Mouse (Mus musculus) heart, embryonic 12.5 days (tissue): ENCODE measurements around the gene Ubxn11. TPM values are rescaled to one million over a fixed set of nuclear protein-coding genes. Genes with fewer than 3 reads are reported as not detected.
A peak's percentile ranks its signal among the peaks of the same experiment; 100 is the strongest.

Experiments
- ATAC-seq: fragments of 200-750 bp; cut with Nextera tagmentation; 2 replicates; pipeline ENCODE4 v1.8.0; 2017; ENCODE audit warnings: moderate TSS enrichment, moderate library complexity; ENCODE audit not compliant: insufficient number of reproducible peaks, low FRiP score
- H3K27ac ChIP-seq: fragments of 300-500 bp; sonication (generic); 2 replicates; pipeline ENCODE4 v1.5.1; 2016; ENCODE audit warnings: mild to moderate bottlenecking, moderate library complexity; ENCODE audit not compliant: poor library complexity, severe bottlenecking
- H3K27me3 ChIP-seq: fragments of 300-500 bp; sonication (generic); replicated peaks from 2 replicates; pipeline ENCODE4 v1.6.1; 2016; ENCODE audit warnings: mild to moderate bottlenecking, moderate library complexity
- H3K36me3 ChIP-seq: fragments of 300-500 bp; sonication (generic); 2 replicates; pipeline ENCODE4 v1.6.1; 2016; ENCODE audit warnings: mild to moderate bottlenecking, moderate library complexity
- H3K4me1 ChIP-seq: fragments of 300-500 bp; sonication (generic); replicated peaks from 2 replicates; pipeline ENCODE4 v1.6.1; 2016; ENCODE audit warnings: mild to moderate bottlenecking
- H3K4me2 ChIP-seq: fragments of 300-500 bp; sonication (generic); 2 replicates; pipeline ENCODE4 v1.6.1; 2016; ENCODE audit warnings: mild to moderate bottlenecking, moderate library complexity
- H3K4me3 ChIP-seq: fragments of 300-500 bp; sonication (generic); 2 replicates; pipeline ENCODE4 v1.5.1; 2016; ENCODE audit warnings: mild to moderate bottlenecking
- H3K9ac ChIP-seq: fragments of 300-500 bp; sonication (generic); 2 replicates; pipeline ENCODE4 v1.6.1; 2016; ENCODE audit warnings: mild to moderate bottlenecking, moderate library complexity
- H3K9me3 ChIP-seq: fragments of 300-500 bp; sonication (generic); replicated peaks from 2 replicates; pipeline ENCODE4 v1.6.1; 2016; ENCODE audit warnings: mild to moderate bottlenecking, moderate library complexity
- WGBS: fragments of 180-500 bp; shearing (Covaris S2); methylation state at CpG from one replicate; pipeline ENCODE4 v1.1.7; 2016; 5-methylcytosine and 5-hydroxymethylcytosine counted together
- polyA plus RNA-seq: library from polyadenylated mRNA; unstranded; fragments of >200 nt; fragmentation: Nextera tagmentation; extraction: Ambion mirVana; gene quantifications from 2 replicates; pipeline ENCODE4 v1.2.1, GENCODE M21; 2016

The Ubxn11 gene
- polyA plus RNA-seq, 1 experiment from 2014 or later = 2.7 TPM

DNA sequence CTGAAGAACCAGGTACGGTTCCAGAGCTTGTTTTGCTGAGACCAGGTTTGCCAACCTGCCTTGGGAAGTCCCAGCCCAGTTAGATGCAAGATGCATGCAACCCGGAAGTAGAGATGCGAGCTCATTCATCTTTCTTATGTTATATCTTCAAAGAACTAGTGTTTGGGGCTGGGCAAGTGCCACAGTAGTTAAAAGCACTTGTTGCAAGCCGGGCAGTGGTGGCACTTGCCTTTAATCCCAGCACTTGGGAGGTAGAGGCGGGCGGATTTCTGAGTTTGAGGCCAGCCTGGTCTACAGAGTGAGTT lies 11.2 kb upstream of the Ubxn11 start:
- no peak overlapping the region for H3K4me3 ChIP-seq
- no peak for ATAC-seq
- 84% methylated on average over 6 of the region's 6 CpGs for WGBS
- H3K9ac ChIP-seq = no peak overlapping the region
- H3K27me3 ChIP-seq = no peaks in the 10 kb centered on the region
- H3K27ac ChIP-seq = no peak overlapping the region
- no peaks in the 10 kb centered on the region for H3K36me3 ChIP-seq
- no peak overlapping the region for H3K4me2 ChIP-seq
- no peaks in the 10 kb centered on the region for H3K9me3 ChIP-seq
- H3K4me1 ChIP-seq = no peaks in the 10 kb centered on the region

DNA sequence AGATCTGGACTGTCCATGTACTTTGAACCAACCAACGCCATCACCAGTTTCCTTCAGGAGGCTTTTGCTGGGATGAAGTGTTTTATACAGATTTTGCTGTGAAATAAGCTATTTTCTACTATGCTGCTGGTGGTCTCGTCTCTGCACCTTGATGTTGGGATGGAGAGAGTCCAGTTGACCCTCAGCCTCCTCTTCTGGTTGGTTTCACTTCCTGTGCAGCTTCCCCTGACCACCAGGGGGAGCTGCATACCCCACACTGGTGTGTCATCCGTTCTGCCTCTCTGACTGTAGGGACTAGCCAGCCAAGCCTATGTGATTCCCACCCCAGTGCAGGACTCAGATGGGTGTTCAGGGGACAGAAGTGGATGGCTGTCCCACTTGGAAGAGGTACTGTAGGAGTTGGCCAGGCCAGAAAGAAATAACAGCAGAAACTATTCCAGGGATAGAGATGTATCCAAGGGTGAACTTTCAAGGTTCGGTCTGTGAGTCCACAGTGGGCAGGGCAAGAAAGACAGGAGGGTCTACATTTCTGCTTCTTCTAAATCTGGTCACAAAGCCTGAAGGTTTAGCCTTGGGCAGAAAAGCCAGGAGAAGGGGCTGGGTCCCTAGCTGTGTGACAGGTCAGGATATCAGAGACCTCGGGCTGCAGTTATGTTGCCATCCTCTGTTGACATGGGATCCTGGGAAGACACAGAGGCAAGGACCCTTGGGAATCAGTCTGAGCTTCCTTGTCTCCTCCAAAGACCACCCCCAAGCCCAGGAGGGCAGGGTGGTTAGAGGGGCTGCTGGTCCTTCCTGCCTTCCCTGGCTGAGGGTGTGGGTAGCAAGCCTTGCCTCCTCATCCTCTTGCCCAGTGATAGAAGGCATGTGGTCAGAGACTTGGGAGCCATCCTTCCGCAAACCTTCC lies 9.7 kb upstream of the Ubxn11 start:
- Histone ChIP-seq H3K4me3 (no peak overlapping the region), H3K36me3 (no peaks in the 10 kb centered on the region), H3K4me2 (no peak overlapping the region), H3K4me1 (no peaks in the 10 kb centered on the region), H3K9me3 (no peaks in the 10 kb centered on the region), H3K9ac (no peak overlapping the region; the same call in 1 of the 2 replicates), H3K27ac (no peak overlapping the region), H3K27me3 (no peaks in the 10 kb centered on the region)
- no peak for ATAC-seq
- 71% methylated on average over 6 of the region's 6 CpGs for WGBS

DNA sequence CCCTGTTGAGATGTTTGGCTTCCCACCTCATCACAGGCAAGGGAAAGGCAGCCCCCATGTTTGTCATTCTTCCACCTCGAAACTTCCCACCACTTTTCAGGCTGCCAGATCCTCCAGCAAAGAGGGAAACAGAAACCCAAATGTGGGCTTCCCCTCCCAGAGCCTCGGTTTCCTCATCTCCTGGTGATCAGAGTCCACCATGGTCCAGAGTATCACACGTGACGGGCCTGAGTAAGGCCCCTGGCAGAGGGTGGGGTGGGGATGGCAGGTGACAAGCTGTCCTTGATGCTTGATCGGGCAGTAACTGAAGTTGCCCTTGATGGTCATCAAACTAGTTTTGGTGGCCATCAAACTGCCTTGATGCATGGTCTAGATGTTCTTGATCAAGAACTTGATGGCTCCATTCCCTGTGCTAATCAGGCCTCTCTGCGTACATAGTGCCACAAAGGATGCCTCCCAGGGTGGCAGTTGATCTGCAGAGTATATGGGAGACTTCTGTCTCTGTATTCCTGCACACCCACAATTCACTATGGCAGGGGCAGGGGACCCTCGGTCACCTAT lies 8.3 kb upstream of the Ubxn11 start:
- Histone ChIP-seq H3K4me3 (no peak overlapping the region), H3K9me3 (no peaks in the 10 kb centered on the region), H3K27ac (no peak overlapping the region), H3K4me2 (no peak overlapping the region), H3K27me3 (no peaks in the 10 kb centered on the region), H3K36me3 (no peaks in the 10 kb centered on the region), H3K4me1 (peaks cover 6% of the 10 kb centered on the region; the same call in 1 of the 2 replicates), H3K9ac (no peak overlapping the region)
- no peak for ATAC-seq
- 81% methylated on average over 7 of the region's 7 CpGs for WGBS

DNA sequence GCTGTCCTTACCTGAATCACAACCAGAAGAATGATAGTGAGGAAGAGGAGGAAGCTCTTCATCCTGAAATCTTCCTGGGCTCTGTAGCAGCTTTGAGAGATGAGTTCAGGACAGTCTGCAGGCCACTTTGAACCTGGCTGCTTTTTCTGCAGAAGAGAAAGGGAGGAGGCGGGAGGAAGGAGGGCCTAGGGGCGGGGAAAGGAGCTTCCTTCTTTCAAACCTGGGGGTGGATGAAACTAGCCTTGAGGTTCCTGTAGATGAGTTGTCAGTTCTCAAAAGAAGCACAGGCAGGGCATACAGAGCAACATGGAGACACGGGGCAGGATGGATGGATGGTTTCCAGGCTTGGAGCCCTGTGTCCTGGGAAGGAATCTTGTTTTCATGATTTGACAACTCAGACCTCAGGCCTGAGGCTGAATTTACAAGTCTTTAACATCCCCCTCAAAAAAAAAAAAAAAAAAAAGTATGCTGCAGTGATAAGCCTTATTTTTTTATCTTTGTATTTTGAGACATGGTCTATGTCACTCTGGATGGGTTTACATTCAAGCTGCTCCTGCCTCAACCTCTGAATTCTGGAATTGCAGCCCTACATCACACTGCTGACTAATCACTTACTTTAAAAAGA lies 7.3 kb upstream of the Ubxn11 start, which contains the start of gene Cd52:
Gene Cd52 (minus strand): TSS at position 160 of the 625 bp plus-strand sequence.
- no peak within 1 kb of the TSS for H3K4me3 ChIP-seq
- no peaks in the 10 kb centered on the region for H3K27me3 ChIP-seq
- H3K4me1 ChIP-seq = peaks cover 6% of the 10 kb centered on the region; the same call in 1 of the 2 replicates
- no peak within 1 kb of the TSS for H3K9ac ChIP-seq
- H3K27ac ChIP-seq = no peak within 1 kb of the TSS
- H3K4me2 ChIP-seq = no peak within 1 kb of the TSS
- no peaks in the 10 kb centered on the region for H3K36me3 ChIP-seq
- no peaks in the 10 kb centered on the region for H3K9me3 ChIP-seq
- WGBS = 59% methylated on average over 3 of the region's 3 CpGs
- no peak for ATAC-seq

DNA sequence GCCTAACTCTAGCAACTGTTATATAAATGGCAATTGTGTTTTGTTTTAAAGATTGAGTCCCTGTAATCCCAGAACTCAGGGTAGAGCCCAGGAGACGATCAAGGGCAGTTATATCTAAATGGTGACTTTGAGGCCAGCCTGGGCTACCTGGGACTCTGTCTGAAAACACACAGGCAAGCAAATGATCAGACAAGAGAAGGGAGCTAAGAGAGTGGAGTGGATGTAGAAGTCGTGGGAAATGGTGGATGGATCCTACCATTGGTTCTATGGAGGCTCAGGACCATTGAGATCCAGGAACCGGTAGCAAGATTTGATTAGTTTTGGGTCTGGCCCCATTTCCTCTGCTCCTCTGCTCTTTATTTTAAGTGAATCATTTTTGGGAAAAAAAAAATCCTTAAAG lies 6.2 kb upstream of the Ubxn11 start:
- H3K27ac ChIP-seq = no peak overlapping the region
- no peaks in the 10 kb centered on the region for H3K9me3 ChIP-seq
- no peak overlapping the region for H3K4me3 ChIP-seq
- peaks cover 6% of the 10 kb centered on the region; the same call in 1 of the 2 replicates for H3K4me1 ChIP-seq
- 85% methylated on average over 3 of the region's 3 CpGs for WGBS
- no peak overlapping the region for H3K9ac ChIP-seq
- H3K27me3 ChIP-seq = no peaks in the 10 kb centered on the region
- no peak for ATAC-seq
- no peaks in the 10 kb centered on the region for H3K36me3 ChIP-seq
- no peak overlapping the region for H3K4me2 ChIP-seq

DNA sequence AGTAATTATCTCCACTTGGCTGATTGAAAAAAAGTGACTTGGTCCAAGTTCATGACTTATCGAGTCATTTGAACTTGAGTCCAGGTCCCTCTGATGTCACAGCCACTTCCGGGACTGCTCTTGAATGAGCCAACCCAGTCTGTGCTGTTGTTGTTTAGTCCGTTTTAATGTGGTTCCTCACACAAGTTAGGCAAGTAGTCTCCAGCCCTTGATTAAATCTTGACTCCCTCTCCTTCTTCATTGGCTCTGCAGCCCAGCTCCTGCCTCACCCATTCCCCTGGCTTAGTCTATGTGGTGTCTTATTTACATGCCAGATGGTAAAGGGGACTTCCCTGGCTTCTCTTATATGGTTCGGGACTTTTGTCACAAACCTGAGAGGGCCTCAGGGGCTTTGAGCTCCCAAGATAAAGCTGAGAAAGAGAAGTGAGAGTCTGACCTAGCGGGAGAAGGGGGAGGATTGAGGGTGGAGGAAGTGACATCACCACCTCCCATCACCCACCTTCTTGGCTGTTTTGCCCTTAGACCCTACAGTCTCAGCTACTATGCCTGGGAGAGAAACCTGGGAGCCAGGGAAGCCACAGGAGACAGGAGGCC lies 5.3 kb upstream of the Ubxn11 start:
- WGBS = 60% methylated on average over 5 of the region's 5 CpGs
- Histone ChIP-seq H3K4me3 (no peak overlapping the region), H3K9me3 (no peaks in the 10 kb centered on the region), H3K4me2 (no peak overlapping the region), H3K27ac (no peak overlapping the region), H3K36me3 (no peaks in the 10 kb centered on the region), H3K9ac (no peak overlapping the region), H3K4me1 (peaks cover 6% of the 10 kb centered on the region; the same call in 1 of the 2 replicates), H3K27me3 (no peaks in the 10 kb centered on the region)
- ATAC-seq = no peak

DNA sequence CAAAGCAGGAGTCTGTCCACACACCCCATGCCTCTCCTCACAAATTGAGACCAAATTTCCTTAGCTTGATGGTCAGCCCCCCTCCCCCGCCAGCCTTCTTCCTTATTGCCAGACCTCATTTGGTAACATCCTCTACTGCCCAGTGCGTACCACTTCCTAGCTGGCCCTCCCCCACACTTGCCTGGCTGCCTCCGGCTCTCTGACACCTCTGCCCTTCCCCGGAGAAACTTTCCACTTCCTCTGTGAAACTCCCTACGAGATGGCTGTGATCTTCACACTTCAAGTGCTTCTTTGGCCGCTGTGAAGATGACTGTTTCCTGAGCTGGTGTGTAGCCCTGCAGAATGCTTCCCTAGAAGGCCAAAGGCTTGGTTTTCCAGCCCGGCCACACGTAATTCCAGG lies 3.7 kb upstream of the Ubxn11 start:
- Histone ChIP-seq H3K9me3 (no peaks in the 10 kb centered on the region), H3K4me3 (no peak overlapping the region), H3K27ac (no peak overlapping the region), H3K4me2 (no peak overlapping the region), H3K9ac (no peak overlapping the region), H3K36me3 (no peaks in the 10 kb centered on the region), H3K27me3 (no peaks in the 10 kb centered on the region), H3K4me1 (peaks cover 12% of the 10 kb centered on the region; the same call in 1 of the 2 replicates)
- WGBS = 37% methylated on average over 8 of the region's 8 CpGs
- ATAC-seq = no peak

DNA sequence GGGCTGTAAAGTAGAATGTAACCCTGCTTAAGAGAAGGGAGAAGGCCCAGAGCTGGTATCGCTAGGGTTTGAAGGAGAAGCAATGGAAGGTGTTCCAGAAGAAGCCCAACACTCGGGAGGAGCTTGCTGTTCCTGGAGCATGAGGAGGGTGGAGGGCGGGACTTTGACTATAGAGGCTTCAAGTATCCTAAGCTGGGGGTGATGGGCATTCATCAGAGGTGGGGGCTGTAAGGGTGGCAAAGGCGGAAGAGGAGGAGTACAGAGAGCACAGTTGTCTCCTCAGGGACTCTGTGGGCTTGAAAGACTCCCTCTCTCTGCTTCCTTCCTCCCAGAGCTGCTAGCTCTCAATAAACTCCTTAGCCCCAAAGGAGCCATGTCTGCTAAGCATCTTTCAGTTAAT lies 2.1 kb upstream of the Ubxn11 start:
- no peak for ATAC-seq
- 75% methylated on average over 4 of the region's 4 CpGs for WGBS

DNA sequence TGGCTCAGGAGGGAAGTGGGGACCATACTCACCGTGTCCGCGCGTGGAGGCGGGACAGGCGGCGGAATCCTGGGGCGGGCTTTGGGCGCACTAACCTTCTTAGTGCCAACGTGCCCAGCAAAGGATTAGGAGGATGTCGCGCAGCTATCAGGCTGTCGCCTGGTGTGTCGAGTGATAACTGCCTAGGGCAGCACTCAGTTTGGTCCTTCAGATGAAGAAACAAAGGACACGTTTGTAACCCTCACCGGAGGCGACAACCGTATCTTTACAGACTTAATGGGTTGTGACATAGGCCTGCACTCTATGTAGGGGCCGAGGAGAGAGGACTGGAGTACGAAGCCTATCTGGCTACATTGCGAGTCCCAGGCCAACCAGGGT lies 361 bp downstream of the Ubxn11 start:
- H3K9ac ChIP-seq = peak overlapping the region; percentile 69
- H3K27me3 ChIP-seq = no peaks in the 10 kb centered on the region
- peak overlapping the region; percentile 74 for H3K4me2 ChIP-seq
- H3K4me1 ChIP-seq = peaks cover 12% of the 10 kb centered on the region; the same call in 1 of the 2 replicates
- peak overlapping the region; percentile 71 for H3K4me3 ChIP-seq
- H3K9me3 ChIP-seq = no peaks in the 10 kb centered on the region
- H3K27ac ChIP-seq = no peak overlapping the region
- 2% methylated on average over 21 of the region's 21 CpGs for WGBS
- peak; percentile 12; the same call in 1 of the 2 replicates for ATAC-seq
- H3K36me3 ChIP-seq = no peaks in the 10 kb centered on the region

More for the DNA sequence above, 2.1 kb upstream of the Ubxn11 start:
- no peaks in the 10 kb centered on the region for H3K36me3 ChIP-seq
- H3K9me3 ChIP-seq = no peaks in the 10 kb centered on the region
- H3K9ac ChIP-seq = no peak overlapping the region
- peaks cover 12% of the 10 kb centered on the region; the same call in 1 of the 2 replicates for H3K4me1 ChIP-seq
- H3K27me3 ChIP-seq = no peaks in the 10 kb centered on the region
- no peak overlapping the region for H3K4me2 ChIP-seq
- H3K4me3 ChIP-seq = no peak overlapping the region
- no peak overlapping the region for H3K27ac ChIP-seq

DNA sequence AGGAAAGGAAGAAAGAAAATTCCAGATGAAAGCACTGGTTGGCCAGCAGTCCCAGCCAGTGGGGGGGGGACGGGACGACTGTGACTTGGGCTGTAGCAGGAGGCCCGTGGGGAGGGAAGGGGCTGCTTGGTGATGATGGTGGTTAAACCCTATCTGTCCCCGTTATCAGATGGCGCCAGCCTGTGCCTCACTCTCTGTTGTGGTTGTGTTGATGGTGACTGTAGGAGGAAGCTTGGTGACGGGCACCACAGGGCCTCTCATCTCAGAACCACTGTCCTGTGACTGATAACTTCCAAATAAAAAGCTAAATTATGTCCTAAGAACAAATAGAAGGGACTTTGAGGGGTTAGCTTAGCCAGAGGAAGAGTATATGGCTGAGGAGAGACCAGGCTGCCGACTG lies 3.7 kb downstream of the Ubxn11 start:
- ATAC-seq = no peak
- no peak overlapping the region for H3K9ac ChIP-seq
- no peaks in the 10 kb centered on the region for H3K9me3 ChIP-seq
- H3K4me3 ChIP-seq = no peak overlapping the region
- H3K36me3 ChIP-seq = no peaks in the 10 kb centered on the region
- peaks cover 29% of the 10 kb centered on the region for H3K4me1 ChIP-seq
- H3K27me3 ChIP-seq = no peaks in the 10 kb centered on the region
- H3K4me2 ChIP-seq = no peak overlapping the region
- H3K27ac ChIP-seq = no peak overlapping the region
- WGBS = 51% methylated on average over 7 of the region's 7 CpGs

DNA sequence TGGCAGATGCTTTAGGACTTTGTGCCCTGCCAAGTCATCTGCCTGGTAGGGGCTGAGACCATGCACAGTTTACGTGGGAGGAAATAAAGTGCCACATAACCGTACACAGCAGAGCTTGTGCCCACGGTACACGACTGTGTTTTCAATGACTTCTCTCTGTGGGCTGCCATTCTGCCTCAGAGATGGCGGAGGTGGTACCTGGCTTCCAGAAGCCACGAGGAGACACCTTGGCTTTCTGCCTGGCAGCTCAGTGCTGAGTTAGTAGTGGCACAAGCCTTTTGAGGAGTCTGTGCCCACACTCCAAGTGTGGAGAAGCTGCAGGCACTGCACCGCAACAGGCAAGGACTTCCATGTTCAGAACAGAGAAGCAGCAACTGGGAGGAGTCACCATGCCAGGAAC lies 5.4 kb downstream of the Ubxn11 start:
- no peaks in the 10 kb centered on the region for H3K9me3 ChIP-seq
- H3K4me1 ChIP-seq = peaks cover 36% of the 10 kb centered on the region
- no peaks in the 10 kb centered on the region for H3K27me3 ChIP-seq
- H3K36me3 ChIP-seq = no peaks in the 10 kb centered on the region
- ATAC-seq = no peak
- no peak overlapping the region for H3K9ac ChIP-seq
- H3K4me2 ChIP-seq = no peak overlapping the region
- H3K4me3 ChIP-seq = no peak overlapping the region
- no peak overlapping the region for H3K27ac ChIP-seq
- WGBS = 82% methylated on average over 7 of the region's 7 CpGs
